Mouse (Mus musculus): Measurements from ENCODE around the gene Bpgm. TPM values are rescaled to one million over a fixed set of nuclear protein-coding genes. Genes with fewer than 3 reads are reported as not detected.

Bpgm gene
- polyA plus RNA-seq, 1 experiment from 2014 or later: 68.6 TPM

- no peaks in the 10 kb centered on the region for H3K36me3 ChIP-seq (replicated peaks)
- no peak overlapping the region for H3K27ac ChIP-seq
- H3K9me3 ChIP-seq: no peaks in the 10 kb centered on the region
- H3K27me3 ChIP-seq (ENCODE audit: poor library complexity, severe bottlenecking): no peaks in the 10 kb centered on the region
- WGBS: 58% methylated on average over 3 of the region's 3 CpGs
- H3K4me1 ChIP-seq: peaks cover 33% of the 10 kb centered on the region
- DNase-seq (ENCODE audit: extremely low spot score, low spot score): no peak
- no peak overlapping the region for H3K4me3 ChIP-seq
Observed at GRCm38 (mm10) chr6:34474031-34474430, 2.0 kb upstream of the Bpgm start.

- Histone ChIP-seq H3K27ac (peak overlapping the region; percentile 90), H3K9me3 (no peaks in the 10 kb centered on the region)
Observed at GRCm38 (mm10) chr6:34475391-34475790, 616 bp upstream of the Bpgm start.

GRCm38 (mm10) chr6:34478036-34478435 is 2.0 kb downstream of the Bpgm start:
- DNase-seq (ENCODE audit: extremely low spot score, low spot score): no peak
- Histone ChIP-seq H3K27ac (no peak overlapping the region), H3K4me3 (peak overlapping the region; percentile 24), H3K27me3 (ENCODE audit: poor library complexity, severe bottlenecking) (no peaks in the 10 kb centered on the region), H3K4me1 (peaks cover 54% of the 10 kb centered on the region), H3K36me3 (replicated peaks) (no peaks in the 10 kb centered on the region; the same call in 1 of the 2 replicates), H3K9me3 (no peaks in the 10 kb centered on the region)
- WGBS: 88% methylated on average over 7 of the region's 7 CpGs

More at GRCm38 (mm10) chr6:34475391-34475790, 616 bp upstream of the Bpgm start:
- no peak for DNase-seq (ENCODE audit: extremely low spot score, low spot score)
- Histone ChIP-seq H3K27me3 (ENCODE audit: poor library complexity, severe bottlenecking) (no peaks in the 10 kb centered on the region), H3K36me3 (replicated peaks) (no peaks in the 10 kb centered on the region), H3K4me1 (peaks cover 45% of the 10 kb centered on the region), H3K4me3 (peak overlapping the region; percentile 64)
- WGBS: 28% methylated on average over 6 of the region's 6 CpGs

GRCm38 (mm10) chr6:34478677-34479360 is 2.8 kb downstream of the Bpgm start:
- 35% methylated on average over 6 of the region's 6 CpGs for WGBS
- H3K9me3 ChIP-seq: no peaks in the 10 kb centered on the region
- H3K4me3 ChIP-seq: peak overlapping the region; percentile 24
- no peak for DNase-seq (ENCODE audit: extremely low spot score, low spot score)
- peaks cover 54% of the 10 kb centered on the region for H3K4me1 ChIP-seq
- H3K27ac ChIP-seq: 0 out of 2 replicates have a peak overlapping the region, but pooled peaks have one; percentile 44
- H3K36me3 ChIP-seq (replicated peaks): no peaks in the 10 kb centered on the region; the same call in 1 of the 2 replicates
- H3K27me3 ChIP-seq (ENCODE audit: poor library complexity, severe bottlenecking): no peaks in the 10 kb centered on the region

GRCm38 (mm10) chr6:34479531-34479930 is 3.5 kb downstream of the Bpgm start:
- peaks cover 54% of the 10 kb centered on the region for H3K4me1 ChIP-seq
- DNase-seq (ENCODE audit: extremely low spot score, low spot score): no peak
- 61% methylated on average over 8 of the region's 8 CpGs for WGBS

GRCm38 (mm10) chr6:34480749-34481148 is 4.7 kb downstream of the Bpgm start:
- H3K36me3 ChIP-seq (replicated peaks): peaks cover 3% of the 10 kb centered on the region; the same call in 1 of the 2 replicates
- no peak overlapping the region for H3K27ac ChIP-seq
- no peak for DNase-seq (ENCODE audit: extremely low spot score, low spot score)
- peaks cover 47% of the 10 kb centered on the region for H3K4me1 ChIP-seq
- no peak overlapping the region for H3K4me3 ChIP-seq
- H3K27me3 ChIP-seq (ENCODE audit: poor library complexity, severe bottlenecking): no peaks in the 10 kb centered on the region
- 73% methylated on average over 4 of the region's 4 CpGs for WGBS
- H3K9me3 ChIP-seq: no peaks in the 10 kb centered on the region

More at GRCm38 (mm10) chr6:34479531-34479930, 3.5 kb downstream of the Bpgm start:
- Histone ChIP-seq H3K4me3 (peak overlapping the region; percentile 24; the same call in 1 of the 2 replicates), H3K36me3 (replicated peaks) (no peaks in the 10 kb centered on the region; the same call in 1 of the 2 replicates), H3K9me3 (no peaks in the 10 kb centered on the region), H3K27ac (no peak overlapping the region), H3K27me3 (ENCODE audit: poor library complexity, severe bottlenecking) (no peaks in the 10 kb centered on the region)

GRCm38 (mm10) chr6:34481349-34481748 is 5.3 kb downstream of the Bpgm start:
- DNase-seq (ENCODE audit: extremely low spot score, low spot score): no peak
- H3K4me1 ChIP-seq: peaks cover 47% of the 10 kb centered on the region
- WGBS: 87% methylated on average over 6 of the region's 6 CpGs
- H3K27ac ChIP-seq: no peak overlapping the region
- no peaks in the 10 kb centered on the region for H3K9me3 ChIP-seq
- peaks cover 3% of the 10 kb centered on the region; the same call in 1 of the 2 replicates for H3K36me3 ChIP-seq (replicated peaks)
- H3K4me3 ChIP-seq: no peak overlapping the region
- H3K27me3 ChIP-seq (ENCODE audit: poor library complexity, severe bottlenecking): no peaks in the 10 kb centered on the region

- DNase-seq (ENCODE audit: extremely low spot score, low spot score): no peak
- Histone ChIP-seq H3K9me3 (no peaks in the 10 kb centered on the region), H3K36me3 (replicated peaks) (peaks cover 12% of the 10 kb centered on the region), H3K27ac (no peak overlapping the region), H3K27me3 (ENCODE audit: poor library complexity, severe bottlenecking) (no peaks in the 10 kb centered on the region), H3K4me3 (no peak overlapping the region), H3K4me1 (peaks cover 33% of the 10 kb centered on the region)
- 90% methylated on average over 4 of the region's 4 CpGs for WGBS
Observed at GRCm38 (mm10) chr6:34482842-34483241, 6.8 kb downstream of the Bpgm start.

- no peak overlapping the region for H3K27ac ChIP-seq
- WGBS: 89% methylated on average over 5 of the region's 5 CpGs
- DNase-seq (ENCODE audit: extremely low spot score, low spot score): peak; percentile 4
- peaks cover 28% of the 10 kb centered on the region for H3K4me1 ChIP-seq
- no peak overlapping the region for H3K4me3 ChIP-seq
- peaks cover 18% of the 10 kb centered on the region for H3K36me3 ChIP-seq (replicated peaks)
- no peaks in the 10 kb centered on the region for H3K9me3 ChIP-seq
- no peaks in the 10 kb centered on the region for H3K27me3 ChIP-seq (ENCODE audit: poor library complexity, severe bottlenecking)
Observed at GRCm38 (mm10) chr6:34483390-34483789, 7.4 kb downstream of the Bpgm start.

GRCm38 (mm10) chr6:34483811-34484210 is 7.8 kb downstream of the Bpgm start:
- H3K4me1 ChIP-seq: peaks cover 24% of the 10 kb centered on the region
- no peaks in the 10 kb centered on the region for H3K27me3 ChIP-seq (ENCODE audit: poor library complexity, severe bottlenecking)
- 90% methylated on average over 6 of the region's 7 CpGs for WGBS
- H3K36me3 ChIP-seq (replicated peaks): peaks cover 22% of the 10 kb centered on the region
- no peak overlapping the region for H3K4me3 ChIP-seq
- H3K9me3 ChIP-seq: no peaks in the 10 kb centered on the region
- H3K27ac ChIP-seq: no peak overlapping the region
- DNase-seq (ENCODE audit: extremely low spot score, low spot score): no peak

- no peaks in the 10 kb centered on the region for H3K27me3 ChIP-seq (ENCODE audit: poor library complexity, severe bottlenecking)
- no peak overlapping the region for H3K4me3 ChIP-seq
- no peak overlapping the region for H3K27ac ChIP-seq
- no peaks in the 10 kb centered on the region for H3K9me3 ChIP-seq
- 89% methylated on average over 14 of the region's 14 CpGs for WGBS
- peaks cover 35% of the 10 kb centered on the region for H3K36me3 ChIP-seq (replicated peaks)
- H3K4me1 ChIP-seq: peaks cover 3% of the 10 kb centered on the region; the same call in 1 of the 2 replicates
- DNase-seq (ENCODE audit: extremely low spot score, low spot score): no peak
Observed at GRCm38 (mm10) chr6:34486071-34486626, 10.1 kb downstream of the Bpgm start.

- H3K4me3 ChIP-seq: no peak overlapping the region
- DNase-seq (ENCODE audit: extremely low spot score, low spot score): no peak
- H3K36me3 ChIP-seq (replicated peaks): peaks cover 36% of the 10 kb centered on the region
- H3K9me3 ChIP-seq: no peaks in the 10 kb centered on the region
- WGBS: 91% methylated on average over 21 of the region's 21 CpGs
- H3K4me1 ChIP-seq: peaks cover 30% of the 10 kb centered on the region
- H3K27ac ChIP-seq: no peak overlapping the region
- no peaks in the 10 kb centered on the region for H3K27me3 ChIP-seq (ENCODE audit: poor library complexity, severe bottlenecking)
Observed at GRCm38 (mm10) chr6:34493327-34494095, 17.5 kb downstream of the Bpgm start.

All from forebrain, embryonic 10.5 days (tissue).